Mouse (Mus musculus): Measurements from ENCODE around the gene Nudt3.

GRCm38 (mm10) chr17:27609576-27609975 is 13.7 kb downstream of the Nudt3 start:
- TF ChIP-seq CTCF (IDR thresholded peaks at IDR 0.05; ENCODE audit: borderline replicate concordance, control insufficient read depth, extremely low read depth, insufficient read depth, low read length, poor library complexity), result no peak
- no peak for TF ChIP-seq POLR2A (IDR thresholded peaks at IDR 0.05; ENCODE audit: control insufficient read depth, extremely low read depth, insufficient read depth, low read length, poor library complexity)
